Comparison of ENCODE assay signal across 18 mouse cellular contexts in the genomic region with DNA sequence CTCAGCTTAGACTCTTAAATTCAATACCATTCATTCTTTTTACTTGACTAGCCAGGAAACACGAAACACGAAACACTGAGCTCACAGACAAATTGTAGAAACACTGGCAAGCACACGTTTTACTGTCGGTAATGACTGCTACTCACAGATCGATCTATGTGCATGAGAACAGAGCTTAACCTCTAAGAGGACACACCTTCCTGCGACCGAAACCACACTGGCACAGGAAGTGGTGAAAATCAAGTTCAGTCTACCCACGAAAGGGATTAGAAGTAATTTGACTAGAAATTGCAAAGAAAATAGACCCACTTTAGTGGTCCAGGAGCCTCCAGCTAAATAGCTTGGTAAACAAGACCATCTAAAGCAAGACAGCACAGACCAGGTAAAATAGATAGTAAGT. TPM values are rescaled to one million over a fixed set of nuclear protein-coding genes. Genes with fewer than 3 reads are reported as not detected.
DNase-seq lines count a peak whose midpoint lies in the region; ATAC-seq lines count a peak whose summit lies in the region.
"Had no signal": no experiment of that assay in that cellular context is flagged by ENCODE, and none has a peak within 500 bp of the region (broad histone marks: within the 10 kb centered on the region; RNA-seq: fewer than 3 reads in every experiment).

No protein-coding gene starts in this region.

- 66% methylated on average over 8 of the region's 8 CpGs for WGBS in midbrain, embryonic 13.5 days
- 56% methylated on average over 8 of the region's 8 CpGs for WGBS in midbrain, embryonic 15.5 days
- WGBS in limb, embryonic 10.5 days = 77% methylated on average over 8 of the region's 8 CpGs

- H3K9me3 ChIP-seq in midbrain, embryonic 13.5 days = no peaks in the 10 kb centered on the region
- no peaks in the 10 kb centered on the region for H3K9me3 ChIP-seq in midbrain, embryonic 15.5 days
- no peaks in the 10 kb centered on the region for H3K9me3 ChIP-seq in limb, embryonic 10.5 days (replicated peaks)
- H3K9me3 ChIP-seq: forebrain, embryonic 13.5 days; hindbrain, embryonic 13.5 days; limb, embryonic 12.5 days; liver, embryonic 13.5 days had no signal

- no peak overlapping the region for H3K4me3 ChIP-seq in midbrain, embryonic 13.5 days (replicated peaks)
- H3K4me3 ChIP-seq in midbrain, embryonic 15.5 days = no peak overlapping the region
- no peak overlapping the region for H3K4me3 ChIP-seq in limb, embryonic 10.5 days
- H3K4me3 ChIP-seq: forebrain, embryonic 13.5 days; hindbrain, embryonic 13.5 days; limb, embryonic 12.5 days; liver, embryonic 13.5 days had no signal

- no peak overlapping the region for H3K9ac ChIP-seq in midbrain, embryonic 13.5 days (replicated peaks)
- H3K9ac ChIP-seq in midbrain, embryonic 15.5 days = no peak overlapping the region
- H3K9ac ChIP-seq: forebrain, embryonic 13.5 days; hindbrain, embryonic 13.5 days; limb, embryonic 12.5 days; liver, embryonic 13.5 days had no signal

- H3K4me2 ChIP-seq in midbrain, embryonic 13.5 days (replicated peaks) = 0 out of 2 replicates have a peak overlapping the region, but pooled peaks have one; percentile 1
- H3K4me2 ChIP-seq in midbrain, embryonic 15.5 days = no peak overlapping the region
- H3K4me2 ChIP-seq: forebrain, embryonic 13.5 days; hindbrain, embryonic 13.5 days; limb, embryonic 12.5 days; liver, embryonic 13.5 days had no signal

- no peak overlapping the region for H3K27ac ChIP-seq in midbrain, embryonic 13.5 days
- no peak overlapping the region for H3K27ac ChIP-seq in midbrain, embryonic 15.5 days
- no peak overlapping the region for H3K27ac ChIP-seq in limb, embryonic 10.5 days
- H3K27ac ChIP-seq: forebrain, embryonic 13.5 days; hindbrain, embryonic 13.5 days; limb, embryonic 12.5 days; liver, embryonic 13.5 days had no signal

- no peaks in the 10 kb centered on the region for H3K36me3 ChIP-seq in midbrain, embryonic 13.5 days
- H3K36me3 ChIP-seq in midbrain, embryonic 15.5 days (replicated peaks) = no peaks in the 10 kb centered on the region
- no peaks in the 10 kb centered on the region for H3K36me3 ChIP-seq in limb, embryonic 10.5 days
- H3K36me3 ChIP-seq: hindbrain, embryonic 13.5 days; limb, embryonic 12.5 days; liver, embryonic 13.5 days had no signal

- H3K27me3 ChIP-seq in midbrain, embryonic 13.5 days = 0 out of 2 replicates have a peak, but pooled peaks cover 2% of the 10 kb centered on the region
- H3K27me3 ChIP-seq in midbrain, embryonic 15.5 days (replicated peaks) = no peaks in the 10 kb centered on the region
- no peaks in the 10 kb centered on the region for H3K27me3 ChIP-seq in limb, embryonic 10.5 days (ENCODE audit: low read depth, poor library complexity, severe bottlenecking)
- H3K27me3 ChIP-seq: forebrain, embryonic 13.5 days; hindbrain, embryonic 13.5 days; limb, embryonic 12.5 days; liver, embryonic 13.5 days had no signal

- no peak for ATAC-seq in midbrain, embryonic 13.5 days
- no peak for ATAC-seq in midbrain, embryonic 15.5 days (replicated peaks)
- peak; percentile 65 for ATAC-seq in activated CD4-positive, CD25-positive, alpha-beta regulatory T cell, adult 4 months
- ATAC-seq in monocyte, adult 5-6 weeks (replicated peaks; ENCODE audit: insufficient number of reproducible peaks, low FRiP score, low TSS enrichment, poor library complexity, severe bottlenecking) = no peak
- ATAC-seq: forebrain, embryonic 13.5 days had no signal

- DNase-seq in B cell, adult 2 months = peak; percentile 38 to 50
- peak; percentile 10 to 36 for DNase-seq in natural killer cell, adult 2 months (ENCODE audit: low spot score in 2 of 2)
- DNase-seq in limb, embryonic 10.5 days (ENCODE audit: low spot score) = no peak
- DNase-seq: adrenal gland, adult 2 months; cerebellum, postnatal 10 days; gastrocnemius, postnatal 36 days; kidney, adult 11 months; kidney, postnatal 10 days; liver, embryonic 13.5 days had no signal

- peaks cover 50% of the 10 kb centered on the region for H3K4me1 ChIP-seq in midbrain, embryonic 13.5 days (replicated peaks)
- peaks cover 18% of the 10 kb centered on the region for H3K4me1 ChIP-seq in midbrain, embryonic 15.5 days
- H3K4me1 ChIP-seq in limb, embryonic 10.5 days = peaks cover 31% of the 10 kb centered on the region
- H3K4me1 ChIP-seq: liver, embryonic 13.5 days had no signal

RNA-seq across cellular contexts. Expression of a gene that starts 23.8 kb away (rescaled TPM):
- 81.4 and 89.2 TPM in 2 replicates for polyA plus RNA-seq in midbrain, embryonic 13.5 days (2015; fragmentation: Nextera tagmentation; extraction: Ambion mirVana)
- polyA plus RNA-seq in midbrain, embryonic 15.5 days (2015; fragmentation: Nextera tagmentation; extraction: Ambion mirVana) = 59.8 and 74.6 TPM in 2 replicates
- under 1 TPM in 1 of 2 experiments, not detected in 1; 0.19 TPM for polyA plus RNA-seq in activated CD4-positive, CD25-positive, alpha-beta regulatory T cell, adult 4 months (2017; shearing (Covaris generic))
- 34.4 and 37.0 TPM in 2 replicates for polyA plus RNA-seq in limb, embryonic 10.5 days (2016; fragmentation: Nextera tagmentation; extraction: Ambion mirVana)
- total RNA-seq in monocyte, adult 5-6 weeks (2017) = not detected in 3 replicates
- total RNA-seq: megakaryocyte-erythroid progenitor cell, adult 5-6 weeks; MEL had no signal

Comparison
In these comparisons a context has a peak if more than half of its experiments do, and no peak if none do; other contexts are left out.
1. RNA of a gene that starts 23.8 kb away (polyA plus RNA-seq): 81.4 to 89.2 TPM in midbrain, embryonic 13.5 days, 59.8 to 74.6 TPM in midbrain, embryonic 15.5 days and 34.4 to 37.0 TPM in limb, embryonic 10.5 days; 0.19 TPM in activated CD4-positive, CD25-positive, alpha-beta regulatory T cell, adult 4 months; every median in the first group is over 10 times any median in the second.